Mouse (Mus musculus) limb, embryonic 13.5 days (tissue): ENCODE measurements at regions not wholly inside any gene's neighbourhood (a gene's known extent, or its start where the extent isn't known, plus 50 kb on each side); places are given as distances from the start of the nearest gene placed in this dataset.

Experiments
- ATAC-seq: fragments of 200-750 bp; cut with Nextera tagmentation; 2 replicates; pipeline ENCODE4 v1.8.0; 2017; ENCODE audit warnings: low read depth, moderate number of reproducible peaks, moderate TSS enrichment; ENCODE audit not compliant: low FRiP score
- H3K27ac ChIP-seq: fragments of 300-500 bp; sonication (generic); 2 replicates; pipeline ENCODE4 v1.5.1; 2015; ENCODE audit warnings: inconsistent platforms, mild to moderate bottlenecking, moderate library complexity
- H3K27me3 ChIP-seq: fragments of 300-500 bp; sonication (generic); 2 replicates; pipeline ENCODE4 v1.6.1; 2015; ENCODE audit warnings: mild to moderate bottlenecking, inconsistent platforms
- H3K36me3 ChIP-seq: fragments of 300-500 bp; sonication (generic); 2 replicates; pipeline ENCODE4 v1.6.1; 2015; ENCODE audit warnings: inconsistent platforms, mild to moderate bottlenecking, moderate library complexity
- H3K4me1 ChIP-seq: fragments of 300-500 bp; sonication (generic); 2 replicates; pipeline ENCODE4 v1.6.1; 2015; ENCODE audit warnings: inconsistent platforms
- H3K4me2 ChIP-seq: fragments of 300-500 bp; sonication (generic); replicated peaks from 2 replicates; pipeline ENCODE4 v1.6.1; 2015; ENCODE audit warnings: inconsistent platforms, mild to moderate bottlenecking, moderate library complexity
- H3K4me3 ChIP-seq: fragments of 300-500 bp; sonication (generic); 2 replicates; pipeline ENCODE4 v1.5.1; 2015; ENCODE audit warnings: moderate library complexity, mild to moderate bottlenecking, inconsistent platforms
- H3K9ac ChIP-seq: fragments of 300-500 bp; sonication (generic); 2 replicates; pipeline ENCODE4 v1.6.1; 2015; ENCODE audit warnings: mild to moderate bottlenecking, inconsistent platforms
- H3K9me3 ChIP-seq: fragments of 300-500 bp; sonication (generic); 2 replicates; pipeline ENCODE4 v1.6.1; 2016; ENCODE audit warnings: inconsistent platforms
- WGBS: fragments of 180-500 bp; shearing (Covaris S2); methylation state at CpG from one replicate; pipeline ENCODE4 v1.1.7; 2015; 5-methylcytosine and 5-hydroxymethylcytosine counted together

DNA sequence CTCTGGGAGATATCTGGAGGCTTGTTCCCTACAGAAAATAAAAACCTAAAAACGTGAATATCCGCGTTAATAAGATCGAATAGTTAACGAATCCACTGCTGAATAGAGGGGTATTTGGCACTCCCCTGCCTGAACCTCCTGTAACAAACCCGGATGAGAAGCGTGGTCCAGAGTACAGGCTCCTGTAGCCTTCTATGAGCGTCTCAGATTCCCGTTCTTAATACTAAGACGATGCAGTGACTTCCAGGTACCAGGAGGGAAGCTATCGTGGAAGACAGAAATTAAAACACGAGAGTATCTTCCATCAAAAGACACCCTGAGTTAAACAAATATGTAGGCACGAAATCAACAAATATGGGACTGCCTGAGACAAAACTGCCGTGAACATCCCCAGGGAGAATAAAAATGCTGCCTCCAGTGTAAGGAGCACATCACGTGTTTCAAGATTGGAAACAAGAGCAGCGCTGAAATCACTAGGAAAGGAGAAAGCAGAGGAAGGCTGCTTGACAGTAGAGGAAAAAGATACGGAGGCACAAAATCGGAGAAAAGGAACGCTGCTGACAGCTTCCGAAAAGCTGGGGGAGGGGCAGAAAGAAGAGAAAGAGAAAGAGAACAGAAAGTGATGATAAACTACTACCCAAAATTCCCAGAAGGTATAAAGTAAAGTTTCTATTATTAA lies 83.6 kb upstream of the Ift57 start:
- peaks cover 8% of the 10 kb centered on the region for H3K9me3 ChIP-seq
- no peaks in the 10 kb centered on the region for H3K27me3 ChIP-seq
- H3K36me3 ChIP-seq = no peaks in the 10 kb centered on the region
- H3K4me3 ChIP-seq = no peak overlapping the region
- WGBS = 81% methylated on average over 20 of the region's 20 CpGs
- ATAC-seq = no peak
- peak overlapping the region; percentile 10 for H3K4me2 ChIP-seq
- H3K27ac ChIP-seq = no peak overlapping the region
- H3K4me1 ChIP-seq = no peaks in the 10 kb centered on the region
- no peak overlapping the region for H3K9ac ChIP-seq

DNA sequence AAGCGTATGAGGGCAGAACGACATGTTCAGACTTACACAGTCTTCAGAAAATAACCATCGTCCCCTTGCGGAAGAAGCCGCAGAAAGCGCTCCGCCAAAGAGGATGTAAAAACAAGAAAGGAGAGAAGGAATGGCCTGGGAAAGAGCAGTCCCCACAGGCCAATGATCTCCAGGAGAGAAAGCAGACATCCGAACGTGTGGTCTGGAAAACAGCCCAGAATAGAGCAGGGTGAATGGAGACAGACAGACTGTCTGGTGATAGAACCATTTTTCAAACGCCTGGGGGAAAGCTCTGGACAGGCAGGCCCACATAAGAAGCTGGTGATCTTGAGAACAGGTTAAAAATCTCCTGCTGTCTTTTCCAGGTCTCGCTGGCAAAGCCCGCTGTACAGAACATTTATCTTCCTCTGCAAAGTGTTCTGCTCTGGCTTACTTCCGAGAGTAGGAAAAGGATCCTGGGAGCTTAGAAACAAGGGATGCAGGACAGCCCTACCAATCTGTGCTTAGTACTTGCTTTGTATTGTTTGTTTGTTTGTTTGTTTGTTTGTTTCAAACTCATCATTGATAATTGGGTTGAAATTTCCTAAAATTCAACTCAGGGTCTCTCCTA lies 82.7 kb upstream of the Ift57 start:
- ATAC-seq = peak; percentile 71
- H3K9ac ChIP-seq = no peak overlapping the region
- H3K4me3 ChIP-seq = no peak overlapping the region
- 49% methylated on average over 13 of the region's 13 CpGs for WGBS
- no peak overlapping the region for H3K27ac ChIP-seq
- peak overlapping the region; percentile 10 for H3K4me2 ChIP-seq
- H3K4me1 ChIP-seq = no peaks in the 10 kb centered on the region
- H3K9me3 ChIP-seq = peaks cover 8% of the 10 kb centered on the region
- H3K36me3 ChIP-seq = no peaks in the 10 kb centered on the region
- H3K27me3 ChIP-seq = no peaks in the 10 kb centered on the region

DNA sequence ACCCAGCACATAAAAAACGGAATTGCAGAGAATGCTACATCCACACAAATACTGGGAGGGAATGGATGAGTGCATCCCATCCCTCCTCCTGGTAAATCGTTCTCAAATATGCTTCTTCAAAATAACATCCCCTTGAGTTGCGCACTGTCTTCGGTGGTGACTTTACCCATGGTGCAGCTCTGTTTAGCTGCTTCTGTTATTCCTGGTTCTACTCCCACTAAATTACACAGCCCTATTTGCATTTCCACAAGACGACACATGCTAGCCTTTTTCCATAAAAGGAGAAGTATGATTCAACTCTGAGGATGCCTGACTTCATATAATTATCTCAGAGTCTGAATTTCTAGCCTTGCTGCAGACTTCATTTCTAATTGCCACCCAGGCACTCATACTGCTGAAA lies 65.5 kb upstream of the Ift57 start:
- Histone ChIP-seq H3K36me3 (no peaks in the 10 kb centered on the region), H3K4me3 (no peak overlapping the region), H3K27ac (no peak overlapping the region), H3K4me1 (no peaks in the 10 kb centered on the region), H3K9me3 (no peaks in the 10 kb centered on the region), H3K27me3 (no peaks in the 10 kb centered on the region), H3K4me2 (no peak overlapping the region), H3K9ac (no peak overlapping the region)
- WGBS = 89% methylated on average over 5 of the region's 5 CpGs
- ATAC-seq = no peak

DNA sequence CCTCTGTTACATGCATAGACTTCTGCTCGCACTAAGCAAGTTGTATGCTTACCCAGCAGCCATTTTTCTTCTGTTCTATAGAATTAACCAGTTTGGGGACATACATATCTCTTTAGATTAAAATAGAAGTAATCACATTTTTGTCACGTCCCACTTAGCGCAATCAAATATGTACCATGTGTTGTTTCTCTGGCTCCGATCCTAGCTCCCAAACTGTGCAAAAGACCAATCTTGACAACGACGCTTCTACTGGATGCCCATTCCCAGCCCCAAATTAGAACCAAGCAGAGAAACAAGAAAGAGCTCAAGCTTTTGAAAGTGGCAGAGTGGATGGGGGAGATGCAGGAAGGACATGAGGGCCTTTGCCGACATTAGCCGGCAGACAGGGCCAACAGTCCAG lies 63.5 kb upstream of the Ift57 start:
- Histone ChIP-seq H3K4me1 (no peaks in the 10 kb centered on the region), H3K27me3 (no peaks in the 10 kb centered on the region), H3K36me3 (no peaks in the 10 kb centered on the region), H3K9me3 (no peaks in the 10 kb centered on the region), H3K9ac (no peak overlapping the region), H3K4me2 (no peak overlapping the region), H3K4me3 (no peak overlapping the region), H3K27ac (no peak overlapping the region)
- WGBS = 92% methylated on average over 8 of the region's 8 CpGs
- ATAC-seq = no peak

DNA sequence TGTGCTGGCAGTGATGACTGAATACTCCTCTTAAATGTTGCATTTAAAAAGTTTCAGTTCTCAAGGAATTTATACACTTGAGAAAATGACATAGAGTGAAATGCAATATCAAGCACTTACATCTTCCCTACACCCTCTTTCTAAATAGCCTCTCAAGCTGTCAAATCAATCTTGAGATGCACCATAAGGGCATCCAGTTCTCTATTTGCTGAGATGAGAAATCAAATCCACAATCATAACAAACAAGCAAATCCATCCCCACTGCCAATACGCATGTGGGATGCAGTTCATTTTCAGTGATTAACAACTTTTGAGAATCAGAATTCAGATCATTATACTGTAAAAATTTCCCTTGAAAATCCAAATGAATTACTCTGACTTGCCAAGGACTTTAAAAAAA lies 62.6 kb upstream of the Ift57 start:
- H3K27ac ChIP-seq = no peak overlapping the region
- no peak overlapping the region for H3K4me2 ChIP-seq
- no peaks in the 10 kb centered on the region for H3K4me1 ChIP-seq
- ATAC-seq = no peak
- H3K9me3 ChIP-seq = no peaks in the 10 kb centered on the region
- WGBS = 91% methylated on average over 1 of the region's 1 CpGs
- no peak overlapping the region for H3K9ac ChIP-seq
- H3K36me3 ChIP-seq = no peaks in the 10 kb centered on the region
- H3K4me3 ChIP-seq = no peak overlapping the region
- H3K27me3 ChIP-seq = no peaks in the 10 kb centered on the region

DNA sequence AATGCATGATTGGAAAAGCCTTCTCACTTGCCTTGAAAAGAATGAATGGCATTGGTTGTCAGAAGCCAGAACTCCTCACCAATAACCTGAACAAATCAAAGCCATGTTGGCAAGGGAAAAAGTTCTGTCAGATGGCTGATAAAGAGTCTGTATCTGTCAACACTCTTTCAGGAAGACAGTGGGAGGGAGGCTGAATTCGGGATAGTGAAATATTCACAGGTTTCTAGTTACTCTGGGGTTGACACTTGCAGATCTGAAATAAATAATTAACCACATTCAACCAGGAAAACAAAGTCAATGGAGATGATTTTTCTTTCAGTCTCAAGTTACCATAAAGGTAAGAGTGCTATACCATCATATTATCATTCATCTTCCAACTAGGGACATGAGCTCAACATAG lies 56.3 kb upstream of the Ift57 start:
- Histone ChIP-seq H3K9me3 (no peaks in the 10 kb centered on the region), H3K4me2 (no peak overlapping the region), H3K36me3 (no peaks in the 10 kb centered on the region), H3K27me3 (no peaks in the 10 kb centered on the region), H3K27ac (no peak overlapping the region), H3K4me1 (no peaks in the 10 kb centered on the region), H3K4me3 (no peak overlapping the region), H3K9ac (no peak overlapping the region)
- ATAC-seq = no peak
- 79% methylated on average over 1 of the region's 1 CpGs for WGBS

DNA sequence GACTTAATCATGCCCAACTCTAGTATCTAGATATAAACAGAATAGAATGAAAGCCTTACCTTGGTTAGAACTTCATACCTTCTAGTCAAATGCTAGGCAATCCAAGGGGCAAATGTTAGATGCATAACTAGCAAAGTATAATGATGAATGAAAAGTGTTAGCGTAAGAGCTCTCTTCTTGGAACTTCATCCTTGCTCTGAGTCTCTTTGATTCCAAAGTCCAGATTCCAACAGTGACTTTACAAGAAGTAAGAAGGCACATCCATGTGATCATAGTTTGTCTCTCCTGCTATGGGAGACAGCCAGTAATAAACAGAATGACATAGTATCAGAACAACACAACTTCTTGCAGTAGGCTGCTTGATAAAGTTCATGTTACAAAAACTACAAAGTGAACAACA lies 54.6 kb upstream of the Ift57 start:
- H3K27ac ChIP-seq = no peak overlapping the region
- no peaks in the 10 kb centered on the region for H3K9me3 ChIP-seq
- WGBS = 95% methylated on average over 1 of the region's 1 CpGs
- ATAC-seq = no peak
- no peaks in the 10 kb centered on the region for H3K27me3 ChIP-seq
- no peaks in the 10 kb centered on the region for H3K36me3 ChIP-seq
- no peak overlapping the region for H3K9ac ChIP-seq
- no peak overlapping the region for H3K4me3 ChIP-seq
- H3K4me1 ChIP-seq = no peaks in the 10 kb centered on the region
- no peak overlapping the region for H3K4me2 ChIP-seq

DNA sequence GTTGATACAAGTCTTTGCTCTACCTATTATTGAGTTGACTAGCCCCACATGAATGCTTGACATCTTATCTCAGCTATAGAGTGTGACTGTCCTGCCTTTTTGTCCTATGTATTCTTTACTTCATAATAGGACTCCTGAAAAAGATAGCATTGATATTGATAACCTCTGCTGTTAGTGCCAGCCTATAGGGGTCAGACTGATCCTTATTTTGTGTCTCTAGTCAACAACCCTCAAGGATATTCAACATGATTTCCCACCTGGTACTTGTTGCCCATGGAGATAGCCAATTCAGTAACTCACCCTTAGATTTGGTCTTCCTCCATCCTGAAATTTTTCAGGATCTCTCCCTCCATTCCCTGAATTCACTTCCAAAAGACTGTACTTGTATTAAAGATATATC lies 52.6 kb upstream of the Ift57 start:
- no peaks in the 10 kb centered on the region for H3K36me3 ChIP-seq
- no peaks in the 10 kb centered on the region for H3K4me1 ChIP-seq
- no peak overlapping the region for H3K4me3 ChIP-seq
- ATAC-seq = no peak
- no peaks in the 10 kb centered on the region for H3K9me3 ChIP-seq
- H3K9ac ChIP-seq = no peak overlapping the region
- H3K27me3 ChIP-seq = no peaks in the 10 kb centered on the region
- H3K4me2 ChIP-seq = no peak overlapping the region
- no peak overlapping the region for H3K27ac ChIP-seq
